28 mouse cellular contexts compared by ENCODE assay signal in the genomic region with DNA sequence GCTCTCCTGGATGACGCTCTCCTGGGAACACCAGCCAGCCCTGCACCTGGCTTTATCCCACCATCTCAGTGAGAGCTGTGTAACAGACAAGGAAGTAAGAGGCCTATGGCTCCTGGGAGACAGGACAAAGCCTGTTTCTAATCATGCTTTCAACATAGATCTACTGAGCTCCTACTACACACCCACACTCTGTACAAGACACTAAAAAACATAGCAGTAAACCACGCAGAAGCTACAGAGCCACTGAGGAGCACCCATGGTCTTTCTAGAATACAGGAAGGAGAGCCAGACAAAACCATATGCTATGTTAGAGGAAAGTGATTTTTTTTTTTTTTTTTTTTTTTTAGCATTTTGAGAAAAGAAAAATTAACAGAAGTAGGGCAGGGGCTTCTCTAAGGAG. TPM values are rescaled to one million over a fixed set of nuclear protein-coding genes. Genes with fewer than 3 reads are reported as not detected.
A peak's percentile ranks its signal among the peaks of the same experiment; 100 is the strongest.
DNase-seq lines count a peak whose midpoint lies in the region; TF ChIP-seq lines count a peak whose summit lies in the region.
"Had no signal": no experiment of that assay in that cellular context is flagged by ENCODE, and none has a peak within 500 bp of the region (broad histone marks: within the 10 kb centered on the region; RNA-seq: fewer than 3 reads in every experiment).

No protein-coding gene starts in this region.

- peaks cover 19% of the 10 kb centered on the region for H3K36me3 ChIP-seq in thymus, adult 2 months (ENCODE audit: control insufficient read depth, insufficient read depth, low read length)
- H3K36me3 ChIP-seq in limb, embryonic 10.5 days: peaks cover 58% of the 10 kb centered on the region

- peak overlapping the region; percentile 64 for H3K27ac ChIP-seq in left cerebral cortex, adult 2 months
- peak overlapping the region; percentile 70 for H3K27ac ChIP-seq in thymus, adult 2 months (ENCODE audit: control insufficient read depth, insufficient read depth, low read length)
- H3K27ac ChIP-seq in limb, embryonic 10.5 days: no peak overlapping the region
- H3K27ac ChIP-seq: embryonic facial prominence, embryonic 13.5 days; embryonic facial prominence, embryonic 15.5 days; forebrain, embryonic 10.5 days; forebrain, embryonic 12.5 days had no signal

- no peaks in the 10 kb centered on the region for H3K9me3 ChIP-seq in limb, embryonic 10.5 days (replicated peaks)
- H3K9me3 ChIP-seq: embryonic facial prominence, embryonic 13.5 days; embryonic facial prominence, embryonic 15.5 days; forebrain, embryonic 10.5 days; forebrain, embryonic 12.5 days had no signal

- peaks cover 48% of the 10 kb centered on the region for H3K4me1 ChIP-seq in thymus, adult 2 months (replicated peaks; ENCODE audit: control insufficient read depth, insufficient read depth, low read length)
- peaks cover 26% of the 10 kb centered on the region for H3K4me1 ChIP-seq in limb, embryonic 10.5 days

- WGBS in thymus, adult 2 months: 66% methylated on average over 2 of the region's 2 CpGs
- 95% methylated on average over 2 of the region's 2 CpGs for WGBS in limb, embryonic 10.5 days

- no peak for DNase-seq in left cerebral cortex, adult 2 months (ENCODE audit: extremely low spot score in 1 of 2, low spot score in 2 of 2)
- no peak for DNase-seq in left cerebral cortex, adult 11 months (ENCODE audit: low spot score)
- DNase-seq in thymus, adult 2 months: no peak
- DNase-seq in thymus, adult 18-20 months: no peak
- peak; percentile 39 for DNase-seq in induced T-regulatory cell, adult 2 months (ENCODE audit: low read depth)
- DNase-seq in limb, embryonic 10.5 days (ENCODE audit: low spot score): no peak
- no peak for DNase-seq in urinary bladder, postnatal 25 days (ENCODE audit: low spot score)
- DNase-seq: adrenal gland, adult 8-10 months; adrenal gland, postnatal 14 days; adrenal gland, postnatal 36 days; cerebellum, adult 11-12 months; cerebellum, adult 8-10 months; cerebellum, postnatal 14 days; cerebellum, postnatal 36 days; embryo, embryonic 11 days had no signal

- no peak for TF ChIP-seq CTCF in left cerebral cortex, adult 2 months (IDR thresholded peaks at IDR 0.05)
- no peak for TF ChIP-seq CTCF in thymus, adult 2 months (IDR thresholded peaks at IDR 0.05; ENCODE audit: borderline replicate concordance, control insufficient read depth, extremely low read depth, insufficient read depth, low read length, poor library complexity)

- no peaks in the 10 kb centered on the region for H3K27me3 ChIP-seq in thymus, adult 2 months (ENCODE audit: control insufficient read depth, insufficient read depth, low read length)
- no peaks in the 10 kb centered on the region for H3K27me3 ChIP-seq in limb, embryonic 10.5 days (ENCODE audit: low read depth, poor library complexity, severe bottlenecking)
- H3K27me3 ChIP-seq: embryonic facial prominence, embryonic 13.5 days; embryonic facial prominence, embryonic 15.5 days; Patski had no signal

- no peak overlapping the region for H3K4me3 ChIP-seq in left cerebral cortex, adult 2 months
- H3K4me3 ChIP-seq in thymus, adult 2 months (ENCODE audit: control insufficient read depth, insufficient read depth, low read length): no peak overlapping the region
- no peak overlapping the region for H3K4me3 ChIP-seq in limb, embryonic 10.5 days
- H3K4me3 ChIP-seq: embryonic facial prominence, embryonic 13.5 days; embryonic facial prominence, embryonic 15.5 days; erythroblast, embryonic 14.5 days; forebrain, embryonic 10.5 days; forebrain, embryonic 12.5 days had no signal

- no peak for TF ChIP-seq POLR2A in thymus, adult 2 months (IDR thresholded peaks at IDR 0.05; ENCODE audit: control insufficient read depth, extremely low read depth, insufficient read depth, low read length, poor library complexity)

- intact Hi-C loops in left cerebral cortex, adult 2 months (cut with DNase I): no loop called here

RNA-seq across cellular contexts. Expression of a gene that starts 7.3 kb away (rescaled TPM):
- total RNA-seq in left cerebral cortex, adult 2 months (2021): 100 to 1,000 TPM; 118 to 125 TPM
- 106 and 112 TPM in 2 replicates for polyA plus RNA-seq in thymus, adult 2 months (2012; rRNA removed)
- 74.9 and 79.2 TPM in 2 replicates for polyA plus RNA-seq in limb, embryonic 10.5 days (2016; fragmentation: Nextera tagmentation; extraction: Ambion mirVana)

RNA-seq across cellular contexts. Expression of a gene that starts 18.6 kb away (rescaled TPM):
- total RNA-seq in left cerebral cortex, adult 2 months (2021): 100 to 1,000 TPM; 217 to 229 TPM
- 333 and 357 TPM in 2 replicates for polyA plus RNA-seq in thymus, adult 2 months (2012; rRNA removed)
- polyA plus RNA-seq in limb, embryonic 10.5 days (2016; fragmentation: Nextera tagmentation; extraction: Ambion mirVana): 5.9 and 7.9 TPM in 2 replicates

RNA-seq across cellular contexts. Expression of a gene that starts 21.2 kb away (rescaled TPM):
- total RNA-seq in left cerebral cortex, adult 2 months (2021): not detected
- polyA plus RNA-seq in thymus, adult 2 months (2012; rRNA removed): 0.20 and 0.24 TPM in 2 replicates
- not detected in 2 replicates for polyA plus RNA-seq in limb, embryonic 10.5 days (2016; fragmentation: Nextera tagmentation; extraction: Ambion mirVana)
- total RNA-seq: adrenal gland, adult 18-20 months; adrenal gland, postnatal 14 days; common myeloid progenitor, adult 5-6 weeks had no signal
- polyA plus RNA-seq: activated CD4-positive, CD25-positive, alpha-beta regulatory T cell, adult 4 months; C2C12; embryonic facial prominence, embryonic 11.5 days; embryonic facial prominence, embryonic 13.5 days; embryonic facial prominence, embryonic 15.5 days; forebrain, embryonic 10.5 days; forebrain, embryonic 12.5 days; forebrain, embryonic 14.5 days; forebrain, embryonic 16.5 days; Patski had no signal

RNA-seq across cellular contexts. Expression of a gene that starts 21.4 kb away (rescaled TPM):
- total RNA-seq in left cerebral cortex, adult 2 months (2021): 10 to 100 TPM; 28.4 to 32.5 TPM
- polyA plus RNA-seq in thymus, adult 2 months (2012; rRNA removed): 274 and 296 TPM in 2 replicates
- polyA plus RNA-seq in limb, embryonic 10.5 days (2016; fragmentation: Nextera tagmentation; extraction: Ambion mirVana): 86.7 and 87.0 TPM in 2 replicates

RNA-seq across cellular contexts. Expression of a gene that starts 25.5 kb away (rescaled TPM):
- total RNA-seq in left cerebral cortex, adult 2 months (2021): under 1 TPM in 1 of 2 experiments, not detected in 1; 0.26 TPM
- 0.26 and 0.53 TPM in 2 replicates for polyA plus RNA-seq in thymus, adult 2 months (2012; rRNA removed)
- 0.15 TPM in 1 of 2 replicates, not detected in the other for polyA plus RNA-seq in limb, embryonic 10.5 days (2016; fragmentation: Nextera tagmentation; extraction: Ambion mirVana)
- total RNA-seq: common myeloid progenitor, adult 5-6 weeks had no signal
- polyA plus RNA-seq: embryonic facial prominence, embryonic 11.5 days; embryonic facial prominence, embryonic 13.5 days; forebrain, embryonic 10.5 days had no signal

Comparison
In these comparisons a context has a peak if more than half of its experiments do, and no peak if none do; other contexts are left out.
1. RNA of a gene that starts 18.6 kb away (polyA plus RNA-seq): 333 to 357 TPM in thymus, adult 2 months; 5.9 to 7.9 TPM in limb, embryonic 10.5 days; every median in the first group is over 10 times any median in the second.